Mouse (Mus musculus): ENCODE measurements around the gene Ushbp1.
"Not testable (repeated sequence)": the region's sequence is repeated elsewhere in the genome, so short reads cannot be mapped to it uniquely, and the experiment has no call there.

Ushbp1 gene

DNA sequence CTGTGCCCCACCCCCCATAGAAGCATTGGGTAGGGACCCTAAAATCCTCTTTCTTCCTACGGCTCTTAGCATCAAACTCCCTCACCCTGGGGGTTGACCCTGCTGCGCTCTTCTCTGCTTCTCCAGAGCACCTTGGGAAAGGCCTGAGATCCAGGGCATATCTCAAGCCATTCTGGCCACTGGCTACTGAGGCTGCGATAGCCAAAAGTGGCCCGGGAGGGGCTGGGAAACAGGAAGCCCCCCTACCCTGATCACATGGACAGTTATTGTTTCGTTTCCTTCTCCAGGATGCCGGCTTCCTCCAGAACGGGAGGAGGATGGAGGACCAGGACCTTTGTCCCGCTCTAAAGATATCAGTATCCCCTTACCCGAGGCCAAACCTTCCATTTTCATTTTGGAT, at the start of gene Ushbp1:
Ushbp1 (minus strand) TSS at position 174 of the 400 bp plus-strand sequence.
- DNase-seq (ENCODE audit: low spot score in 2 of 2), result no peak

GRCm38 (mm10) chr8:71445096-71445495, 49.5 kb upstream of the Ushbp1 start:
- DNase-seq (ENCODE audit: low spot score in 2 of 2), result no peak

DNA sequence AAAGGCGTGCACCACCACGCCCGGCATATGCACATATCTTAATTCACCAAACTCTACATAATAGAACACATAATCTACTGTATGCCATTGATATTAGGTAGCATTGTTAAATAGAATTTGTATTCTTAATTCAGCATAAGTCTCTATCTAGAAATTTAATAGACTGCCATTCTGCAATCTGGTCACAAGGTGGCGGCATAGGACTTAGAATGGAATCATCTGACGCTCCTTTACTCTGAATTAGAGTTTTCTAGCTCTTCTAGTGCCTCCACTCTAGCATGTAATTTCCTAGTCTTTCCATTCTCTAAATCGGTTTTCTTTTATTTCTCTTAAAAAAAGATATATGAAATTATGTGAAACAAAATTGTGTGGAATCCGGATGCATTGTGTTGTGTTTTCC, 45.8 kb upstream of the Ushbp1 start:
- no peak for DNase-seq (ENCODE audit: low spot score in 2 of 2)

DNA sequence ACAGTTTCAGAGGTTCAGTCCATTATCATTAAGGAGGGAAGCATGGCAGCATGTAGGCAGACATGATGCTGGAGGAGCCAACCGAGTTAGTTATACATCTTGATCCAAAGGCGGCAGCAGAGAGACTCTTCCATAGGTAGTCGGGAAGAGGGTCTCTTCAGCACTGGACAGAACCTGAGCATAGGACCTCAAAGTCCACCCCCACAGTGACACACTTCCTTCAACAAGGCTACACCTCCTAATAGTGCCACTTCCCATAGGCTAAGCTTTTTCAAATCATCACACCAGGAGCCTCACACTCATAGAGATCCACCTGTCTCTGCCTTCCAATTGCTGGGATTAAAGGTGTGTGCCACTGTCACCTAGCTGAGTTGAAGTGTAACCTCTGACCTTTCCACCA, 41.4 kb upstream of the Ushbp1 start:
- no peak for DNase-seq (ENCODE audit: low spot score in 2 of 2)

DNA sequence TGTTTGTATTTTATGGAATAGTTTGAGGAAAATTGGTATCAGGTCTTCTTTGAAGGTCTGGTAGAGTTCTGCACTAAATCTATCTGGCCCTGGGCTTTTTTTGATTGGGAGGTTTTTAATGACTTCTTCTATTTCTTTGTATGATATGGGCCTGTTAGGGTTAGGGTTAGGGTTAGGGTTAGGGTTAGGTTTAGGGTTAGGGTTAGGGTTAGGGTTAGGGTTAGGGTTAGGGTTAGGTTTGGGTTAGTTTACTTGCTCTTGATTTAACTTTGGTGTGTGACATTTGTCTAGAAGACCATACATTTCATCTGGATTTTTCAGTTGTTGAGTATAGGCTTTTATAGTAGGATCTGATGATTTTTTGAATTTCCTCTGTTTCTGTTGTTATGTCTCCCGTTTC, 37.3 kb upstream of the Ushbp1 start:
- DNase-seq (ENCODE audit: low spot score in 2 of 2), result not testable (repeated sequence)

DNA sequence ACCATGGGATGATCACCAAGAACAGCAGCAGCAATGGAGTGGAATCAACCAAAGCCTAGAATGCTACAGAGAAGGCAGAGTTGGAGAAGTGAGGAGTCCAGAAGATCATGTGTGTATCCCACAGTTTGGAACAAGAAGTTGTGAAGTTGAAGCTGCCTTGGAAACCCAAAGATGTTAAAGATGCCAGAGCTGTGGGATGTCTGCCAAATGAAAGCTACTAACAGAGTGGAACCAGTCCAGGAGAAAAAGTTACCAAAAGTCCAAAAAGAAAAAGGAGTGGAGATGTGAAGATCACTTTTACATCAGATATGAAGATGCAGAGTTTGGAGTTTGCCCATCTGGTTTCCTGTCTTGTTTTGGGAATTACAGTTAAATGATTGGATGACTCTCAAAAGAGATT, 26.5 kb upstream of the Ushbp1 start:
- DNase-seq (ENCODE audit: low spot score in 2 of 2), result no peak

- no peak for DNase-seq (ENCODE audit: low spot score in 2 of 2)
These were observed 16.1 kb upstream of the Ushbp1 start for GRCm38 (mm10) chr8:71411535-71412273.

DNA sequence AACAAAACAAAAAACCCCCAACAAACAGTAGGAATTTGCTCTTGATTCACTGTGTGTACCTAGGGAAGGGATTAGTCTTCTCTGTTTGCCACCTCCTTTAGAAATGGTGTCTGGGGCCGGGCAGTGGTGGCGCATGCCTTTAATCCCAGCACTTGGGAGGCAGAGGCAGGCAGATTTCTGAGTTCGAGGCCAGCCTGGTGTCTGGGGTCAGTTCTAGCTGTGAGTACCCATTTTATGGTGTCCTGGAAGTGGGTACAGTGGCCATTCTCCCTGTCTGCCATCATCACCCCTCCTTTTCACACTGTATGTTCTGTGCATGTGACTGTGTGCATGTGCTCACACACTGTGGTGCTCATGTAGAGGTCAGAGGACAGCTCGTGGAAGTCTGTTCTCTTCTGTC, 12.6 kb upstream of the Ushbp1 start:
- no peak for DNase-seq (ENCODE audit: low spot score in 2 of 2)

DNA sequence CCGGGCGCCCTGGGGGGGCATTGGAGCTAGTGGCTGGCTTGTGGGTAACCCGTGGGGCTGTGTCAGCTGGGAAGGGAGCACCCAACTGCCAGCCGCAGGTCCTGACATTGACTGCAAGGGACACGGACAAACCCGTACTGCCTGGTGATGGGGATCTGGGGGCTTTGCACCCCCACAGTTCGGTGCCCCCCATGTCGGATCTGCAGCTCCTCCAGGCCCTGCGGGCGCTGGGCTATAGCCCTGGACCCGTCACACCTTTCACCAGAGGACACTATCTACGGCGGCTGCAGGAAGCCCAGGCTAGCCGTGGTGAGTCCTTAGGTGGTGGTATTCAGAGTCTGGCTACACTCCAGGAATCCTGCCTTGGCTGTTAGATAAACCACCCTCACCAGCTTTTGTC, 11.8 kb upstream of the Ushbp1 start:
- peak in 1 of 2 experiments; percentile 17 for DNase-seq (ENCODE audit: low spot score in 2 of 2)

- peak in 1 of 2 experiments; percentile 46 for DNase-seq (ENCODE audit: low spot score in 2 of 2)
These were observed 10.8 kb upstream of the Ushbp1 start for GRCm38 (mm10) chr8:71406099-71407015.

GRCm38 (mm10) chr8:71405401-71406098, 9.9 kb upstream of the Ushbp1 start, which contains the start of gene Ankle1:
Gene Ankle1, plus strand, starts transcription at chr8:71406010.
- peak; percentile 94 to 97 for DNase-seq (ENCODE audit: low spot score in 2 of 2)

DNA sequence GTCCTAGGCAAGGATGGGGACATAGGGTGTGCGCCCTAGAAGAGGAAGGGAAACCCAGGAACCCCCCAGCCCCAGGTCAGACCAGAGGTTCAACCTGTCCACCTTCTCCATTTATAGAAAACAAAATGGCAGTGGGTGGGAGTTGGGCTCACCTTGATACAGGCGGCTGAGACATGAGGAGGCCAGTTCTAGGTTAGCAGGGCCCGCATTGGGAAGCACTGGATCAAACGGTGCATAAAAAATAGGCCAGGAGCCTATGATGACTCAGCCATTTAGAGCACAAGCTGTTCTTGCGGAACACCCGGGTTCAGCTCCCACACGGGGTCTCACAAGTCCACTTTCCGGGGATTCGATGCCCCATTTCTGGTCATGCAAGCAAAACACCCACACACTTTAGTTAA, 9.3 kb upstream of the Ushbp1 start:
- peak in 1 of 2 experiments; percentile 53 for DNase-seq (ENCODE audit: low spot score in 2 of 2)

DNA sequence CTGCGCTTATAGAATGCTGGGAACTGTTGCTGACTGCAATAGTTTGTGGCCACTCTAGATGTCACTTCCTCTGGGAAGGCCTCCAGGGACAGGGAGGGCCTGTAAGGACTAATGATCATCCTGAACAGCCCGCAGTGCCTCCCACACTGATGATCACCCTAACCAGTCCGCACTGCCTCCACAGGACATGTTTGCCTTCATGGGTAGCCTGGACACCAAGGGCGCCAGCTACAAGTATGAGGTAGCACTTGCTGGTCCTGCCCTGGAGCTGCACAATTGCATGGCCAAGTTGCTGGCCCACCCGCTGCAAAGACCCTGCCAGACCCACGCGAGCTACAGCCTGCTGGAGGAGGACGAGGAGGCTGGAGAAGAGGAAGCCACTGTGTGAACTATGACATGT, 8.4 kb upstream of the Ushbp1 start:
- no peak for DNase-seq (ENCODE audit: low spot score in 2 of 2)

GRCm38 (mm10) chr8:71403107-71403885, 7.7 kb upstream of the Ushbp1 start:
- DNase-seq (ENCODE audit: low spot score in 2 of 2), result no peak

DNA sequence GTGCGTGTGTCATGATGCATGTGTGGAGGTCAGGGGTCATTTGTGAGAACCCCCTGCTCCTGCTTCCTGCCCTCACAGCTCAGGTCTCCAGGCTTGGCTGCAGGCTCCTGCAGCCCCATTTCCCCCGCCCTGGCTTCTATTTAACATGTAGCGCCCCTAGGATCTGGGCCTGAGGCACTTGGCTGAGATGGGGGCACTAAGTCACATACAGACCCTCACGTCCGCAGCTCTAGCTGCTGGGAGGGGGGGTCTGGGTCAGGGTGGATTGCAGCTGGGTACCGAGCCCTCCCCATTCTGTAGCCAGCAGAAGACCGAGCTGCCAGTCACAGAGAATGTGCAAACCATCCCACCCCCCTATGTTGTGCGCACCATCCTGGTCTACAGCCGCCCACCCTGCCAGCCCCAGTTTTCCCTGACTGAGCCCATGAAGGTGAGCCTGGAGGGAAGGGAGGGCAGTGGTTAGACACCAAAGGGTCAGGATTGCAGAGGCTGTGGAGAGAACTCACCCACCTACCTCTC, 6.9 kb upstream of the Ushbp1 start:
- no peak for DNase-seq (ENCODE audit: low spot score in 2 of 2)

- DNase-seq (ENCODE audit: low spot score in 2 of 2), result no peak
These were observed 5.9 kb upstream of the Ushbp1 start for GRCm38 (mm10) chr8:71401454-71401853.

GRCm38 (mm10) chr8:71400826-71401225, 5.2 kb upstream of the Ushbp1 start:
- no peak for DNase-seq (ENCODE audit: low spot score in 2 of 2)

DNA sequence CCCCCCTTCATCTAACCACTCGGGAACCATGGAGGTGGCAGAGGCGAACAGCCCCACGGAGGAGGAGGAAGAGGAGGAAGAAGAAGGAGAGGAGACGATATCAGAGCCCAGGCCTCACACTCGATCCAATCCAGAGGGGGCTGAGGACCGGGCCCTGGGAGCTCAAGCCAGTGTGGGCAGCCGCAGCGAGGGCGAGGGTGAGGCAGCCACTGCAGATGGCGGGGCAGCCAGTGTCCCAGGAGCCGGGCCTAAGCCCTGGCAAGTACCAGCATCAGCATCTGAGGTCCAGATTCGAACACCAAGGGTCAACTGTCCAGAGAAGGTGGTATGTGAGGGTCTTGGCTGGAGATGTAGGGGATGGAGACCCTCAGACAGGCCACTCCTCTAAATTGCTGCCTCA, 2.1 kb upstream of the Ushbp1 start:
- DNase-seq (ENCODE audit: low spot score in 2 of 2), result no peak

DNA sequence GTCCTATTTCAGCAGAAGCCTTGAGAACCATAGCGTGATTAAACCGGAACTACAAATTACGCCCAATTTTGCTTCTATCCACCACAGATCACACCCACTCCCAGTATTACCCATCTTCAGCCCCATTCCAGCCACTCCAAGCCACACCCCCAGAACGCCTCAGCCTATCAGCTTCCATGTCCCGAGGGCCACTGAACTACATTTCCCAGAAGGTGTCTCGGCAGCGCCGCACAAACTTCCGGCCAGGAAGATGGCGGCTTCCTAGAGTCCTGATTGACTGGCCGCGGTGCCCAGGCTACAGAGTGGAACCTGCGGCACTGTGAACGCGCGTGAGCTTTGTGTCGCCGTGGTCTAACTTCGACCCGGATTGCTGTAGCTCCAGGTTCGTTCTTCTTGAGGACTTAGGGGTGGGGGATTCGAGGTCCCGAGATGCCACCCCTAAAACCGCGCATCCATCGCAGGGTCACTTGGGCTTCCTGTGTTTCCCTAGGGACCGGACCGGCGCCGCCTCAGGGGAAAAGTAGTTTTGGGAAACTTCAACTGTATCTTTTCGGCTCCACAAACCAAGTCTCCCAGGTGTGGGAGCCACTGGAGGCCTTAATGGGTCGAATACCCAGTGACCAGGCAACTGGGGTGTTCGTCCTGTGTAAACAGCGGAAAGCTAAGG, 1.2 kb upstream of the Ushbp1 start, which contains the start of gene Babam1:
Babam1 (plus strand) TSS at position 223 of the 667 bp plus-strand sequence.
- DNase-seq (ENCODE audit: low spot score in 2 of 2), result peak; percentile 89 to 92

- no peak for DNase-seq (ENCODE audit: low spot score in 2 of 2)
These were observed 531 bp downstream of the Ushbp1 start for GRCm38 (mm10) chr8:71395071-71395470.
